Mouse (Mus musculus): Measurements from ENCODE around the gene Atp8a1. TPM values are rescaled to one million over a fixed set of nuclear protein-coding genes. Genes with fewer than 3 reads are reported as not detected.

Atp8a1 gene
- polyA plus RNA-seq, 1 experiment, result 39.1 TPM

- Histone ChIP-seq H3K36me3 (replicated peaks; ENCODE audit: low read length) (peaks cover 96% of the 10 kb centered on the region), H3K27me3 (replicated peaks) (no peaks in the 10 kb centered on the region), H3K9me3 (no peaks in the 10 kb centered on the region), H3K4me3 (replicated peaks) (no peak overlapping the region), H3K4me1 (peaks cover 27% of the 10 kb centered on the region)
- TF ChIP-seq GATA1 (IDR thresholded peaks at IDR 0.05; ENCODE audit: borderline replicate concordance, low read length), result no peak
- TF ChIP-seq FLI1 (IDR thresholded peaks at IDR 0.05; ENCODE audit: low read length), result no peak
Observed at GRCm38 (mm10) chr5:67695055-67695710, 152.1 kb downstream of the Atp8a1 start.

- Histone ChIP-seq H3K27me3 (replicated peaks) (no peaks in the 10 kb centered on the region), H3K36me3 (replicated peaks; ENCODE audit: low read length) (peaks cover 96% of the 10 kb centered on the region), H3K4me1 (0 out of 2 replicates have a peak, but pooled peaks cover 3% of the 10 kb centered on the region), H3K9me3 (no peaks in the 10 kb centered on the region), H3K4me3 (replicated peaks) (no peak overlapping the region)
- TF ChIP-seq FLI1 (IDR thresholded peaks at IDR 0.05; ENCODE audit: low read length) (no peak), GATA1 (IDR thresholded peaks at IDR 0.05; ENCODE audit: borderline replicate concordance, low read length) (no peak)
Observed at GRCm38 (mm10) chr5:67690336-67690735, 156.9 kb downstream of the Atp8a1 start.

GRCm38 (mm10) chr5:67688001-67688400, 159.2 kb downstream of the Atp8a1 start:
- Histone ChIP-seq H3K36me3 (replicated peaks; ENCODE audit: low read length) (peaks cover 97% of the 10 kb centered on the region), H3K27me3 (replicated peaks) (no peaks in the 10 kb centered on the region), H3K4me3 (replicated peaks) (no peak overlapping the region), H3K4me1 (0 out of 2 replicates have a peak, but pooled peaks cover 4% of the 10 kb centered on the region), H3K9me3 (no peaks in the 10 kb centered on the region)
- TF ChIP-seq GATA1 (IDR thresholded peaks at IDR 0.05; ENCODE audit: borderline replicate concordance, low read length) (no peak), FLI1 (IDR thresholded peaks at IDR 0.05; ENCODE audit: low read length) (no peak)

GRCm38 (mm10) chr5:67685906-67686305, 161.3 kb downstream of the Atp8a1 start:
- no peak overlapping the region for H3K4me3 ChIP-seq (replicated peaks)
- H3K27me3 ChIP-seq (replicated peaks), result no peaks in the 10 kb centered on the region
- H3K4me1 ChIP-seq, result 0 out of 2 replicates have a peak, but pooled peaks cover 4% of the 10 kb centered on the region
- no peaks in the 10 kb centered on the region for H3K9me3 ChIP-seq
- peaks cover 97% of the 10 kb centered on the region for H3K36me3 ChIP-seq (replicated peaks; ENCODE audit: low read length)
- TF ChIP-seq FLI1 (IDR thresholded peaks at IDR 0.05; ENCODE audit: low read length), result no peak
- no peak for TF ChIP-seq GATA1 (IDR thresholded peaks at IDR 0.05; ENCODE audit: borderline replicate concordance, low read length)

- Histone ChIP-seq H3K4me3 (replicated peaks) (no peak overlapping the region), H3K27me3 (replicated peaks) (no peaks in the 10 kb centered on the region), H3K36me3 (replicated peaks; ENCODE audit: low read length) (peaks cover 98% of the 10 kb centered on the region), H3K9me3 (no peaks in the 10 kb centered on the region), H3K4me1 (peaks cover 7% of the 10 kb centered on the region; the same call in 1 of the 2 replicates)
- TF ChIP-seq FLI1 (IDR thresholded peaks at IDR 0.05; ENCODE audit: low read length) (no peak), GATA1 (IDR thresholded peaks at IDR 0.05; ENCODE audit: borderline replicate concordance, low read length) (no peak)
Observed at GRCm38 (mm10) chr5:67685461-67685860, 161.8 kb downstream of the Atp8a1 start.

GRCm38 (mm10) chr5:67678819-67679218, 168.4 kb downstream of the Atp8a1 start:
- TF ChIP-seq GATA1 (IDR thresholded peaks at IDR 0.05; ENCODE audit: borderline replicate concordance, low read length) (no peak), FLI1 (IDR thresholded peaks at IDR 0.05; ENCODE audit: low read length) (no peak)
- H3K9me3 ChIP-seq, result no peaks in the 10 kb centered on the region
- H3K4me3 ChIP-seq (replicated peaks), result no peak overlapping the region
- H3K27me3 ChIP-seq (replicated peaks), result no peaks in the 10 kb centered on the region
- H3K4me1 ChIP-seq, result peaks cover 4% of the 10 kb centered on the region; the same call in 1 of the 2 replicates
- peaks cover 98% of the 10 kb centered on the region for H3K36me3 ChIP-seq (replicated peaks; ENCODE audit: low read length)

- peaks cover 5% of the 10 kb centered on the region for H3K4me1 ChIP-seq
- H3K4me3 ChIP-seq (replicated peaks), result no peak overlapping the region
- H3K9me3 ChIP-seq, result no peaks in the 10 kb centered on the region
- no peak for TF ChIP-seq GATA1 (IDR thresholded peaks at IDR 0.05; ENCODE audit: borderline replicate concordance, low read length)
- no peak for TF ChIP-seq FLI1 (IDR thresholded peaks at IDR 0.05; ENCODE audit: low read length)
- no peaks in the 10 kb centered on the region for H3K27me3 ChIP-seq (replicated peaks)
- H3K36me3 ChIP-seq (replicated peaks; ENCODE audit: low read length), result peaks cover 100% of the 10 kb centered on the region
Observed at GRCm38 (mm10) chr5:67673008-67673407, 174.2 kb downstream of the Atp8a1 start.

GRCm38 (mm10) chr5:67670158-67670557, 177.1 kb downstream of the Atp8a1 start:
- Histone ChIP-seq H3K4me1 (peaks cover 5% of the 10 kb centered on the region), H3K36me3 (replicated peaks; ENCODE audit: low read length) (peaks cover 100% of the 10 kb centered on the region), H3K4me3 (replicated peaks) (no peak overlapping the region), H3K27me3 (replicated peaks) (no peaks in the 10 kb centered on the region), H3K9me3 (no peaks in the 10 kb centered on the region)
- TF ChIP-seq GATA1 (IDR thresholded peaks at IDR 0.05; ENCODE audit: borderline replicate concordance, low read length) (no peak), FLI1 (IDR thresholded peaks at IDR 0.05; ENCODE audit: low read length) (no peak)

GRCm38 (mm10) chr5:67669436-67669896, 177.8 kb downstream of the Atp8a1 start:
- H3K27me3 ChIP-seq (replicated peaks), result no peaks in the 10 kb centered on the region
- peaks cover 100% of the 10 kb centered on the region for H3K36me3 ChIP-seq (replicated peaks; ENCODE audit: low read length)
- peaks cover 5% of the 10 kb centered on the region for H3K4me1 ChIP-seq
- no peaks in the 10 kb centered on the region for H3K9me3 ChIP-seq
- H3K4me3 ChIP-seq (replicated peaks), result no peak overlapping the region
- no peak for TF ChIP-seq FLI1 (IDR thresholded peaks at IDR 0.05; ENCODE audit: low read length)
- TF ChIP-seq GATA1 (IDR thresholded peaks at IDR 0.05; ENCODE audit: borderline replicate concordance, low read length), result no peak

GRCm38 (mm10) chr5:67662715-67663114, 184.5 kb downstream of the Atp8a1 start:
- H3K27me3 ChIP-seq (replicated peaks), result no peaks in the 10 kb centered on the region
- H3K36me3 ChIP-seq (replicated peaks; ENCODE audit: low read length), result peaks cover 98% of the 10 kb centered on the region
- no peak overlapping the region for H3K4me3 ChIP-seq (replicated peaks)
- no peaks in the 10 kb centered on the region for H3K9me3 ChIP-seq
- H3K4me1 ChIP-seq, result no peaks in the 10 kb centered on the region
- TF ChIP-seq GATA1 (IDR thresholded peaks at IDR 0.05; ENCODE audit: borderline replicate concordance, low read length) (no peak), FLI1 (IDR thresholded peaks at IDR 0.05; ENCODE audit: low read length) (no peak)

Measured in megakaryocyte, embryonic 14.5 days (primary cell).